Mouse (Mus musculus) spleen, postnatal 14 days (tissue): ENCODE results near the gene Vmn2r109.
"Not testable (repeated sequence)": the region's sequence is repeated elsewhere in the genome, so short reads cannot be mapped to it uniquely, and the experiment has no call there.

Source experiments
- DNase-seq, 2 experiments: peaks; one replicate each; pipeline ENCODE4 v3.0.0; 2021 to 2022; ENCODE audit warnings: low spot score in 2 of 2

Gene Vmn2r109

GRCm38 (mm10) chr17:20564656-20565055, at the start of gene Vmn2r109:
Vmn2r109 (minus strand) TSS chr17:20564756.
- no peak for DNase-seq

GRCm38 (mm10) chr17:20596323-20596722, 31.8 kb upstream of the Vmn2r109 start, which contains the start of gene Vmn2r110:
Vmn2r110 (minus strand) TSS chr17:20596423.
- DNase-seq = no peak

GRCm38 (mm10) chr17:20508247-20508646, 56.3 kb downstream of the Vmn2r109 start:
- not testable (repeated sequence) for DNase-seq

- DNase-seq = no peak
Measured at GRCm38 (mm10) chr17:20497858-20498257, 66.7 kb downstream of the Vmn2r109 start, which contains the start of gene Vmn1r225. Vmn1r225 (plus strand) TSS chr17:20498158.
